Mouse (Mus musculus): ENCODE data around the gene Il10. TPM values are rescaled to one million over a fixed set of nuclear protein-coding genes. Genes with fewer than 3 reads are reported as not detected.

Il10 gene
- polyA plus RNA-seq (2012; rRNA removed; ENCODE audit: low replicate concordance): 0.13 TPM in 1 of 2 replicates, not detected in the other

GRCm38 (mm10) chr1:131019492-131020098, at the start of gene Il10:
TSS of gene Il10 (plus strand) at chr1:131019845.

Other genes with a start within 250 kb of the Il10 start
- 0.34 and 0.70 TPM in 2 replicates for gene Fcamr, start 218.9 kb upstream of the Il10 start, polyA plus RNA-seq (2012; rRNA removed; ENCODE audit: low replicate concordance)
- 486 and 1,079 TPM in 2 replicates for gene Pigr, start 193.2 kb upstream of the Il10 start, polyA plus RNA-seq (2012; rRNA removed; ENCODE audit: low replicate concordance)
- gene Fcmr, start 154.2 kb upstream of the Il10 start, polyA plus RNA-seq (2012; rRNA removed; ENCODE audit: low replicate concordance): 24.0 TPM in 1 of 2 replicates, not detected in the other
- not detected in 2 replicates for gene Il24, start 132.4 kb upstream of the Il10 start, polyA plus RNA-seq (2012; rRNA removed; ENCODE audit: low replicate concordance)
- not detected in 2 replicates for gene Il20, start 108.4 kb upstream of the Il10 start, polyA plus RNA-seq (2012; rRNA removed; ENCODE audit: low replicate concordance)
- gene Il19, start 79.7 kb upstream of the Il10 start, polyA plus RNA-seq (2012; rRNA removed; ENCODE audit: low replicate concordance): not detected in 2 replicates
- 47.7 and 73.7 TPM in 2 replicates for gene Mapkapk2, start 78.0 kb downstream of the Il10 start, polyA plus RNA-seq (2012; rRNA removed; ENCODE audit: low replicate concordance)
- gene Dyrk3, start 118.5 kb downstream of the Il10 start, polyA plus RNA-seq (2012; rRNA removed; ENCODE audit: low replicate concordance): 0.48 and 0.57 TPM in 2 replicates
- gene Eif2d, start 133.3 kb downstream of the Il10 start, polyA plus RNA-seq (2012; rRNA removed; ENCODE audit: low replicate concordance): 12.2 and 17.5 TPM in 2 replicates
- 2.2 and 2.6 TPM in 2 replicates for gene Rassf5, start 225.4 kb downstream of the Il10 start, polyA plus RNA-seq (2012; rRNA removed; ENCODE audit: low replicate concordance)